Mouse (Mus musculus) intestine, embryonic 15.5 days (tissue): ENCODE results near the gene Dok3. TPM values are rescaled to one million over a fixed set of nuclear protein-coding genes. Genes with fewer than 3 reads are reported as not detected.

ENCODE experiments used
- ATAC-seq: fragments of 200-750 bp; cut with Nextera tagmentation; 2 replicates; pipeline ENCODE4 v1.8.0; 2017; ENCODE audit warnings: moderate TSS enrichment, moderate library complexity
- H3K27ac ChIP-seq: fragments of 300-500 bp; sonication (generic); 2 replicates; pipeline ENCODE4 v1.5.1; 2015; ENCODE audit warnings: mild to moderate bottlenecking, inconsistent platforms
- H3K27me3 ChIP-seq: fragments of 300-500 bp; sonication (generic); replicated peaks from 2 replicates; pipeline ENCODE4 v1.6.1; 2015; ENCODE audit warnings: inconsistent platforms
- H3K36me3 ChIP-seq: fragments of 300-500 bp; sonication (generic); 2 replicates; pipeline ENCODE4 v1.6.1; 2015; ENCODE audit warnings: inconsistent platforms
- H3K4me1 ChIP-seq: fragments of 300-500 bp; sonication (generic); replicated peaks from 2 replicates; pipeline ENCODE4 v1.6.1; 2015; ENCODE audit warnings: inconsistent platforms
- H3K4me2 ChIP-seq: fragments of 300-500 bp; sonication (generic); replicated peaks from 2 replicates; pipeline ENCODE4 v1.6.1; 2015; ENCODE audit warnings: mild to moderate bottlenecking, inconsistent platforms
- H3K4me3 ChIP-seq: fragments of 300-500 bp; sonication (generic); replicated peaks from 2 replicates; pipeline ENCODE4 v1.5.1; 2015; ENCODE audit warnings: inconsistent platforms
- H3K9ac ChIP-seq: fragments of 300-500 bp; sonication (generic); 2 replicates; pipeline ENCODE4 v1.6.1; 2015; ENCODE audit warnings: inconsistent platforms
- H3K9me3 ChIP-seq: fragments of 300-500 bp; sonication (generic); 2 replicates; pipeline ENCODE4 v1.6.1; 2016; ENCODE audit warnings: inconsistent platforms
- WGBS: fragments of 180-500 bp; shearing (Covaris S2); methylation state at CpG from one replicate; pipeline ENCODE4 v1.1.7; 2015; 5-methylcytosine and 5-hydroxymethylcytosine counted together
- polyA plus RNA-seq: library from polyadenylated mRNA; unstranded; fragments of >200 nt; fragmentation: Nextera tagmentation; extraction: Ambion mirVana; gene quantifications from 2 replicates; pipeline ENCODE4 v1.2.1, GENCODE M21; 2015

Dok3 gene
- polyA plus RNA-seq, 1 experiment from 2014 or later, result 3.6 TPM

GRCm38 (mm10) chr13:55535796-55536193 is 6.7 kb upstream of the Dok3 start:
- 17% methylated on average over 17 of the region's 17 CpGs for WGBS
- Histone ChIP-seq H3K9ac (peak overlapping the region; percentile 84), H3K27me3 (no peaks in the 10 kb centered on the region), H3K4me1 (peaks cover 8% of the 10 kb centered on the region), H3K9me3 (no peaks in the 10 kb centered on the region), H3K27ac (0 out of 2 replicates have a peak overlapping the region, but pooled peaks have one; percentile 56), H3K36me3 (peaks cover 39% of the 10 kb centered on the region), H3K4me3 (peak overlapping the region; percentile 94), H3K4me2 (peak overlapping the region; percentile 87)
- no peak; the same call in 1 of the 2 replicates for ATAC-seq

DNA sequence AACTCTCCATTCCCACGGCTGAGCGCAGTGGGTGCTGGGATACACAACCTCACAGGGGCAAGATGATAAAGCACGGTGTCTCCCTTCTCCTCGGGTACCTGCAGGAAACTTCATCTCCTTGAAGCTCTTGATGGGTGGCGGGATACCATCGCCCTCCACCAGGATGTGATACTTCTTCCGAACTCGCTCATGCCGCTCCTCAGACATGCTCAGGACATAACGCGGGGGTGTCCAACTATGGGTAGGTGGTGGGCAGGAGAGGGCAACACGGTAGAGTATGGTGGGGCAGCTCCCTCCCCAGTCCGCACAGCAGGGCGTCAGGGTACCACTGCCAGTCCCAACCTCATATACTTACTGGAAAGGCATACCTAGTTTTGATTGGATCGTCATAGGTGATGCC is 6.1 kb upstream of the Dok3 start:
- no peak overlapping the region for H3K9ac ChIP-seq
- peaks cover 8% of the 10 kb centered on the region for H3K4me1 ChIP-seq
- no peak for ATAC-seq
- H3K27ac ChIP-seq, result no peak overlapping the region
- peaks cover 44% of the 10 kb centered on the region for H3K36me3 ChIP-seq
- WGBS, result 92% methylated on average over 15 of the region's 15 CpGs
- H3K9me3 ChIP-seq, result no peaks in the 10 kb centered on the region
- no peaks in the 10 kb centered on the region for H3K27me3 ChIP-seq
- H3K4me2 ChIP-seq, result peak overlapping the region; percentile 87
- H3K4me3 ChIP-seq, result peak overlapping the region; percentile 94

- no peak for ATAC-seq
- 78% methylated on average over 18 of the region's 18 CpGs for WGBS
- H3K4me2 ChIP-seq, result no peak overlapping the region
- H3K9ac ChIP-seq, result no peak overlapping the region
- no peaks in the 10 kb centered on the region for H3K9me3 ChIP-seq
- no peak overlapping the region for H3K27ac ChIP-seq
- no peak overlapping the region for H3K4me3 ChIP-seq
- H3K27me3 ChIP-seq, result no peaks in the 10 kb centered on the region
- peaks cover 30% of the 10 kb centered on the region; the same call in 1 of the 2 replicates for H3K36me3 ChIP-seq
- H3K4me1 ChIP-seq, result no peaks in the 10 kb centered on the region; the same call in 1 of the 2 replicates
These were observed 993 bp downstream of the Dok3 start for GRCm38 (mm10) chr13:55527834-55528772.

GRCm38 (mm10) chr13:55527212-55527611 is 1.9 kb downstream of the Dok3 start:
- ATAC-seq, result no peak
- Histone ChIP-seq H3K36me3 (peaks cover 25% of the 10 kb centered on the region; the same call in 1 of the 2 replicates), H3K9ac (no peak overlapping the region), H3K4me3 (no peak overlapping the region), H3K27me3 (no peaks in the 10 kb centered on the region), H3K9me3 (no peaks in the 10 kb centered on the region), H3K4me1 (no peaks in the 10 kb centered on the region; the same call in 1 of the 2 replicates), H3K27ac (no peak overlapping the region), H3K4me2 (no peak overlapping the region)
- 89% methylated on average over 16 of the region's 16 CpGs for WGBS

- Histone ChIP-seq H3K9me3 (no peaks in the 10 kb centered on the region), H3K36me3 (peaks cover 15% of the 10 kb centered on the region; the same call in 1 of the 2 replicates), H3K4me2 (no peak overlapping the region), H3K27ac (no peak overlapping the region), H3K4me1 (no peaks in the 10 kb centered on the region; the same call in 1 of the 2 replicates), H3K4me3 (no peak overlapping the region), H3K27me3 (no peaks in the 10 kb centered on the region), H3K9ac (no peak overlapping the region)
- WGBS, result 70% methylated on average over 16 of the region's 16 CpGs
- no peak for ATAC-seq
These were observed 3.2 kb downstream of the Dok3 start for GRCm38 (mm10) chr13:55525733-55526553.

DNA sequence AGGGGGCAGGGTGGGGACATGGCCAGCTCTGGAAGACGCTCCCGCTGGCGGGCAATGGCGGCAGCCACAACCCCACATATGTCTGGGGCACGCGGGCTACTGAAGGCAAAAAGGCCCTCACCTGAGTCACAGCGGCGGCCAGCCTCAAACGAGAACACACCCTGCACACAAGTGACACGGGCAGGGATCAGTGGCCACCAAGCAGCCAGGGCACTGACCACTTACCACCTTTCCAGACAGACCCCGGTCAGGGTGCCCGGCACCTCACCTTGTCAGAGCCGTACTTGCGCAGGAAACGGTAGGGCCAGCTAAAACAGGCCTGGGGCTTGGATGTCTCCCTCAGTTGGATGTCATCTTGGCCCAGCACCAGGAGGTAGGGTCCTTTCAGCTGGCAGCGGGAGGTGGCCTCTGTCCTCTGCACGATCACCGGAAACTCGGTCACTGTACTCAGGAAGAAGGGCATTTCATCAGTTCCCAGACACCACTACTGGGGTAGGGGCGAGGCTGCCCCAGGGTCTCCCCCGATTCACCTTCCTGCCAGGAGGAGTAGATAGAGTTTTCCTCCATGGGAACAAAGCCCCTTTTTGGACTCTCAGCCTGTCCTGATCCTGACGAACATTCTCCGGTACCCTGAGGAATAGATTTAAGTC is 5.0 kb downstream of the Dok3 start:
- no peak overlapping the region for H3K4me2 ChIP-seq
- H3K27me3 ChIP-seq, result no peaks in the 10 kb centered on the region
- no peaks in the 10 kb centered on the region for H3K9me3 ChIP-seq
- no peak for ATAC-seq
- no peaks in the 10 kb centered on the region; the same call in 1 of the 2 replicates for H3K4me1 ChIP-seq
- H3K4me3 ChIP-seq, result no peak overlapping the region
- H3K36me3 ChIP-seq, result no peaks in the 10 kb centered on the region
- no peak overlapping the region for H3K9ac ChIP-seq
- WGBS, result 89% methylated on average over 23 of the region's 23 CpGs
- no peak overlapping the region for H3K27ac ChIP-seq

DNA sequence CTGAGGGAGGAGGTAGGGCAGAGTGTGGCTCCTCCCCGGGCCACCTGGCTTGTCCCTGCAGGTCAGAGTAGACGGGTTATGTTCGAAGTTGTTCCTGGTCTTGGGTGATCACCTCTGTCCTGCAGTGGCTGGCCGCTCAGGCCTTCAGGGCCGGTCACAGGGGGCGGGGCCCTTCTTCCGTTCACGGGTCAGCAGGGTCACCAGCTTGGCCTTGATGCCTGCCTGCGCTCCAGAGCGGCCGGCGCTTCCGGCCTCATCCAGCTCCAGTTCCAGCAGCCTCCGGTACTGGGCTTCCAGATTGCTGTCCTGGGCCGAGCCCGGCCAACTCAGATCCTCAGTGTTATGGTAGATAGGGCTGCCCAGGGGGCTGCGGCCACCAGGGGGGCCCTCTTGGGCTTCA is 5.8 kb downstream of the Dok3 start:
- H3K4me1 ChIP-seq, result no peaks in the 10 kb centered on the region; the same call in 1 of the 2 replicates
- H3K9ac ChIP-seq, result no peak overlapping the region
- H3K4me2 ChIP-seq, result no peak overlapping the region
- H3K27ac ChIP-seq, result no peak overlapping the region
- no peaks in the 10 kb centered on the region for H3K36me3 ChIP-seq
- 61% methylated on average over 17 of the region's 17 CpGs for WGBS
- H3K27me3 ChIP-seq, result no peaks in the 10 kb centered on the region
- H3K4me3 ChIP-seq, result no peak overlapping the region
- no peaks in the 10 kb centered on the region for H3K9me3 ChIP-seq
- ATAC-seq, result no peak

GRCm38 (mm10) chr13:55522730-55523129 is 6.4 kb downstream of the Dok3 start:
- H3K9ac ChIP-seq, result no peak overlapping the region
- no peak for ATAC-seq

GRCm38 (mm10) chr13:55519606-55520005 is 9.5 kb downstream of the Dok3 start:
- no peak for ATAC-seq
- WGBS, result 78% methylated on average over 4 of the region's 4 CpGs
- H3K27me3 ChIP-seq, result no peaks in the 10 kb centered on the region
- H3K4me1 ChIP-seq, result no peaks in the 10 kb centered on the region; the same call in 1 of the 2 replicates
- no peak overlapping the region for H3K27ac ChIP-seq
- H3K9me3 ChIP-seq, result no peaks in the 10 kb centered on the region
- no peaks in the 10 kb centered on the region for H3K36me3 ChIP-seq
- no peak overlapping the region for H3K4me2 ChIP-seq
- H3K4me3 ChIP-seq, result no peak overlapping the region
- H3K9ac ChIP-seq, result no peak overlapping the region

More at GRCm38 (mm10) chr13:55522730-55523129, 6.4 kb downstream of the Dok3 start:
- Histone ChIP-seq H3K4me1 (no peaks in the 10 kb centered on the region; the same call in 1 of the 2 replicates), H3K4me3 (no peak overlapping the region), H3K27ac (no peak overlapping the region), H3K36me3 (no peaks in the 10 kb centered on the region), H3K27me3 (no peaks in the 10 kb centered on the region), H3K9me3 (no peaks in the 10 kb centered on the region), H3K4me2 (no peak overlapping the region)
- WGBS, result 68% methylated on average over 8 of the region's 8 CpGs

GRCm38 (mm10) chr13:55516955-55517354 is 12.1 kb downstream of the Dok3 start:
- H3K36me3 ChIP-seq, result no peaks in the 10 kb centered on the region
- H3K27me3 ChIP-seq, result no peaks in the 10 kb centered on the region
- H3K4me2 ChIP-seq, result no peak overlapping the region
- no peaks in the 10 kb centered on the region for H3K9me3 ChIP-seq
- peaks cover 5% of the 10 kb centered on the region for H3K4me1 ChIP-seq
- ATAC-seq, result no peak
- H3K27ac ChIP-seq, result no peak overlapping the region
- no peak overlapping the region for H3K4me3 ChIP-seq
- no peak overlapping the region for H3K9ac ChIP-seq
- WGBS, result 5% methylated on average over 5 of the region's 5 CpGs

GRCm38 (mm10) chr13:55513828-55514227 is 15.3 kb downstream of the Dok3 start:
- H3K36me3 ChIP-seq, result 0 out of 2 replicates have a peak, but pooled peaks cover 1% of the 10 kb centered on the region
- WGBS, result 38% methylated on average over 9 of the region's 9 CpGs
- peak overlapping the region; percentile 72 for H3K4me3 ChIP-seq

More at GRCm38 (mm10) chr13:55513828-55514227, 15.3 kb downstream of the Dok3 start:
- Histone ChIP-seq H3K4me1 (peaks cover 25% of the 10 kb centered on the region), H3K27ac (no peak overlapping the region), H3K4me2 (peak overlapping the region; percentile 81), H3K9me3 (no peaks in the 10 kb centered on the region), H3K9ac (no peak overlapping the region), H3K27me3 (no peaks in the 10 kb centered on the region)
- ATAC-seq, result no peak
